Mouse (Mus musculus): ENCODE data around the gene Ikzf2.

Gene Ikzf2

GRCm38 (mm10) chr1:69591328-69591801, 95.7 kb downstream of the Ikzf2 start:
- peak; percentile 31 to 36 for DNase-seq

DNA sequence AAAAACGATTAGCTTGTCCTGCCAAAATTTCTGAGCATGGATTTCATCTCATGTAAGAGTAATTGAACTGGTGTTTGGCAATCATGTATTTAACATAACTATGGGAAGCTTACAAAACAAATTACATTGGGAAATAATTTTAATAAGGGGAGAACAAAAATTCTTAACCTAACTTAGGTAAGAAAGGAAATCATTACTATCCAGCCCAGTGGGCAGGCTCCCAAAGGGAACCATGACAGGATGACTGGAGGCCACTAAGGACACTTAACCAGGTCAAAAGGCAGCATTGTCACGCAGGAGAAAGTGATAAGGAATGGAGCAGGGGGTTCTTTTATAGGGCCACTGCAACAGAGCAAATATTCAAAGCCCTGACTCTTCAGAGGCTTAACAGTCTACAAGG, 101.5 kb downstream of the Ikzf2 start:
- no peak for DNase-seq

DNA sequence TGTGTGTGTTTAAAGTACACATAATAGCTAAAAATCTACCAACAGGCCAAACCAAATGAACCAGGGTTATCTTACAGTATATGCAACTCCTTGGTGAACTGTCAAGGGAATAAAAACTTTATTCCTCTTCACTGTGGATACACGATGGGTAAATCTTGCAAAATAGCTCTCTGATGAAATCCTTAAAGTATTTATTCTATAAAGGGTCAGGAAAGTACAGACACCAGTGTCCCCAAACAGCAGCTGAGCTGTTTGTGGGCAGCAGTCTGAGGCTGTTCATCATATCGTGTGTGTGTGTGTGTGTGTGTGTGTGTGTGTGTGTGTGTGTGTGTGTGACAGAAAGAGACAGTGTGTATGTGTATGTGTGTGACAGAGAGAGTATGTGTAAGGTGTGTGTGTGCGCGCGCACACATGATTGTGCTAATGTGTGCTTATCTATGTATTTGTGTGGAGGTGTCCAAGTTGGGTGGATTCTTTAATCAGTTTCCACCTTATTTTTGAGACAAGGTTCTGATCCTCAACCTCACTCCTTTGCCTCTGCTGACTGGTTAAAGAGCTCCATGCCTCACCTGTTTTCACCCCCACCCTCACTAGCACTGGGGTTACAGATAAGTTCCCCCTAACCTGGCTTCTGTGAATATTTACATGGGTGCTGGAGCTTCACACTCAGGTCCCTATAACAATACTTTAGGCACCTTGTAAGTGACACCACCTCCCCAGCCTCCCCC, 102.9 kb downstream of the Ikzf2 start:
- DNase-seq: no peak

- no peak for DNase-seq
Observed at GRCm38 (mm10) chr1:69578917-69579316, 108.1 kb downstream of the Ikzf2 start.

GRCm38 (mm10) chr1:69559443-69560090, 127.5 kb downstream of the Ikzf2 start:
- no peak for DNase-seq

DNA sequence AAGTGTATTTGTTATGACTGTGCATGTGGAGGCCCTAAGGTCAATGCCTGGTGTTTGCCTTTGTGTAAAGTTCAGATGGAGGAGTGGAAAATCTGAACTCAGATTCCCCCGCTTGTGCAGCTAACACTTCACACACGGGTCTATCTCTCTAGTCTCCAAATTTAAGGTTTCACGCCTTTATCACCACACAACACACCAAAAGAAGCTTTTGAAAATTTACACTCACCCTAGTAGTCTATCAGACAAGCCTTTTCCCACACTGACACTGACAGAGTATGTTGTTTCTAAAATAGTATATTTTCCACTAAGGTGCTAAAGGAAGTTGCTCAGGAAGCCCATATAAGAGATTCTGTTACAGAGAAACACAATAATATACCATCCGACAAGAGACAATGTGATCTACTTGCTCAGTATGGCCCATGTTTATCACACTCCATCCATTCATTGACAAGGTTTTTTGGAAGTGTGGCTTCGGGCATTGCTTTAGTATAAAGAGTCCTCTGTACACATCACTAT, 131.4 kb downstream of the Ikzf2 start:
- DNase-seq: no peak

- DNase-seq: no peak
Observed at GRCm38 (mm10) chr1:69549987-69550386, 137.1 kb downstream of the Ikzf2 start.

DNA sequence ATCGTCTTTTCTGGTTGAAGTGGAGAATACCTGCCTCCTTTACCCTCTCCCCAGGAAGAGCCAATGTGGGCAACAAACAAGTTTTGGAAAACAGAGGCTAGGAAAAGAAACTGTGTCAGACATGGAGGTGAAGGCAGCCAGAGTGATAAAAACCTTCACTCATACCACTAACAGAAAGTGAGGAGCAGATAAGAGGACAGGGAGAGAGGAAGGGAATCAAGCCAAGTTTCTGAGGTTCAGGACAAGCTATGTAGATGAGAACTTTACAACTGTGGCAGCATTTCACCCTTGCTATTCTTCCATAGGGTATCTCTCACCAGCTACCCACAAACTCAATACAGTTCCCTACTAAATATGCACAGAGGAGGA, 141.2 kb downstream of the Ikzf2 start:
- no peak for DNase-seq

GRCm38 (mm10) chr1:69545217-69545884, 141.7 kb downstream of the Ikzf2 start:
- no peak for DNase-seq

DNA sequence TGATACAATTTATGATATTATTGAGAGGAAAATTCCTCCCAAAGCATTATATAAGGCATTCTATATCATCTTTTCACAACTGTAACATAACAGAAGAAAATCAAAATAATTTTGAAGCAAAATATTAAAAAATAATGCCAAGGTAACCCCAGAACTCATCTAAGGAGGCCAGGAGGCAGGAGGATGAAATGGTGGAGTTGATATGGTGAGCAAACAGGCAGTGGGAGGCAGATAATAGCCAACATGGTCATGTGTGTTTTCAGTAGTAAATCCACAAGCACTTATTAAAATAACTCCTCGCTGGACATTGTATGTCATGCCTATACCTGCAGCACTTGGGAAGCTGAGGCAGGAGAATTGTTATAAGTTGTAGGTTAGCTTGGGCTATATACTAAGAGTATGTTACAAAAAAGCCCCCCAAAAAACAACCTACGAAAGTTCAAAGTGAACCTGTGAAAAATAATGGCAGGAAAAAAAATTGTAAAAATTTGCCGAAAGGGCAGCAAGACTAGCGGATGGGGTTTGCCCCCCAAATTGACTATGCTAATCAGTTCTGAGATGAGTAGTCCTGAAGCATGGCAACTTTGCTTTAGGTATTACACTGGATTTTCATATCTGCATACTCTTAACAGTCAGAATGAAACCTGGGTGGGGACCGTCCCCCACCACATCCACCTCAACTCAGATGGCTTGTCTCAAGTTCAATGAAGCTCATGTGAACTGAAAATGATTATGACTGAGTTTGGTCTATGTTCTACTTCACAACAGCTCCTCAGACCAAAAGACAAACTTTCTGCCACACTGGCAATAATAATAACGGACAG, 143.1 kb downstream of the Ikzf2 start:
- DNase-seq: no peak

DNA sequence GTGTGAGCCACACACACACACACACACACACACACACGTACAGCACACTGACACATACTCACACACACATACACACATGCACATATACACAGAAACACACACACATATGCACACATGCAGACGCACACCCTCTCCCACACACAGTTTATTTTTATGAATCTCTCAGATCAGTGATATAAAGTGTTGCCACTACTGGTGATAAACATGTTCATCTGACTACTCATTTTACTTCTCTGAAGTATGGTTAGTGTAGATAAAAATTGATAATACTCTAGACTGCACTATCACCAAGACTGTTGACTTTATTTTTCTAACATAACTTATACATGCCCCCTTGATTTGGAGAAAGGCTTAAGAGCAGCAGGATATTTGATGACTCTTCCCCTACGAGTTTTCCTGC, 144.5 kb downstream of the Ikzf2 start:
- DNase-seq: no peak

DNA sequence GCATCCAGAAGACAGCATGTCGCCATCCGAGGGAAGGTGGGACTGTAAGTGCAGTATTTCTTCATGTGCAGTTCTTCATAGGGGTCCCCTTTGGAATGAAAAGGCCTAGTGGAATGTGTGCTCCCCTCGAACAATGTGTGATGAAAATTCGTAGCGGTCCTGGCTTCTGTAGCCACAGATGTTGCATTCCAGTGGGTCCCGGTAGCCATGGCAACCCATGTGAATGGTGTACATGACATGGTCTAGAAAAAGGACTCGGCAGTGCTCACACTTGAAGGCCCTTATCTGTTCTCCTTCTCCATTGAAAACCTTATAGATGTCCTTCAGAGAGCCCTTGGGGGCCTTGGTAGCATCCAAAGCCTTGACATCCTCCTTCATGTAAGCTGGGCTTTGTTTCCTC, 148.4 kb downstream of the Ikzf2 start:
- DNase-seq: no peak

- no peak for DNase-seq
Observed at GRCm38 (mm10) chr1:69537619-69538018, 149.4 kb downstream of the Ikzf2 start.

- no peak for DNase-seq
Observed at GRCm38 (mm10) chr1:69535507-69535906, 151.5 kb downstream of the Ikzf2 start.

GRCm38 (mm10) chr1:69533048-69533447, 154.0 kb downstream of the Ikzf2 start:
- no peak for DNase-seq

- DNase-seq: no peak
Observed at GRCm38 (mm10) chr1:69528696-69529095, 158.3 kb downstream of the Ikzf2 start.

GRCm38 (mm10) chr1:69521656-69522055, 165.4 kb downstream of the Ikzf2 start:
- no peak for DNase-seq

DNA sequence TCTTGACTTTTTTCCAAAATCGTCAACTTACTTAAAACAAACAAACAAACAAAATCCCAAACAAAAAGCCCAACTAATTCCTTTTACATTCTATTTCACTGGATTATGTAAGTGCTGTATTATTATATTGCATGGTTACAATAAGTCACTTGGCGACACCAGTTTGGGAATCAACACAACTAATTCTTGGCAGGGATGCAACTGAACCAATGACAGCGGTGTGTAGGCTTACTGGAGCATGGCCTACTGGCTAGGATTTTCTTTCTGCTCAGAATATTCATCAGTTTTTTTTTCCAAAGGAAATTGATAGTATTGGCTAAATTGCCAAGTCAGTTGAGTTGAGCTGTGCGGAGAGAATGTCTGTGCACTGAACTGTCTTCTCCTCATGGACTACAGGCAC, 167.7 kb downstream of the Ikzf2 start:
- no peak for DNase-seq

GRCm38 (mm10) chr1:69518012-69518411, 169.0 kb downstream of the Ikzf2 start:
- no peak for DNase-seq

GRCm38 (mm10) chr1:69516144-69516543, 170.9 kb downstream of the Ikzf2 start:
- DNase-seq: no peak

DNA sequence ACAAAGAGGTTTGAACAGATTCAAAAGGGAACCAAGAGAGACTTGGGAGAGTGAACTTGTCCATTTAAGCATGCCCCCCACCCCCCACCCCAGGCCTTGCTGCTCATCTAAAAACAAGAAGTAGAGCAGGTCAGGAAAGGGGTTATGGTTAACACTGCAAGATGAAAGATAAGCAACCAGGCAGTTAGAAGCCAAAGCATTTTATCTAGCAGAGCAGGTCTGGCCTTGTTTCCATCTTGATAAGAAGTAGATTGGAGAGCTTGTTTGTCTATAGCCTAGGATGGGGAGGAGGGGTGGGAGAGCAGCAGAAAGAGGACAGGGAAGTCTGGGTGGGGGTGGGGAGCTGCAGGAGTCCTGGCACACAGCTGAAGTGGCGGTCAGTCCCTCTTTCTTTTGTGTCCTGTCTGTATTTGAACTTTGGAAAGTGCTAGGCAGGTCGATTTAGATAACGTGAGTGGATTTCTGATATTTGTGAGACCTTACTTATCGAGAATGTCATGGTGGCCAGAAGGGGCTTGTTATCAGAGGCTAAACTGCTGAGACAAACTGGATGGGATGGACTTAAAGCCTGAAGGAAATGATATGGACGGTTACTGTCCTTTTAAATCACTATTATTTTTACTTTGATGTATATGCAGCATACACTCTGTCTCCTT, 173.3 kb downstream of the Ikzf2 start:
- no peak for DNase-seq

- no peak for DNase-seq
Observed at GRCm38 (mm10) chr1:69508275-69508674, 178.8 kb downstream of the Ikzf2 start.

All from cerebellum, postnatal 36 days (tissue).